Mouse (Mus musculus): ENCODE measurements at regions not wholly inside any gene's neighbourhood (a gene's known extent, or its start where the extent isn't known, plus 50 kb on each side); places are given as distances from the start of the nearest gene placed in this dataset.
"Not testable (repeated sequence)": the region's sequence is repeated elsewhere in the genome, so short reads cannot be mapped to it uniquely, and the experiment has no call there.

DNA sequence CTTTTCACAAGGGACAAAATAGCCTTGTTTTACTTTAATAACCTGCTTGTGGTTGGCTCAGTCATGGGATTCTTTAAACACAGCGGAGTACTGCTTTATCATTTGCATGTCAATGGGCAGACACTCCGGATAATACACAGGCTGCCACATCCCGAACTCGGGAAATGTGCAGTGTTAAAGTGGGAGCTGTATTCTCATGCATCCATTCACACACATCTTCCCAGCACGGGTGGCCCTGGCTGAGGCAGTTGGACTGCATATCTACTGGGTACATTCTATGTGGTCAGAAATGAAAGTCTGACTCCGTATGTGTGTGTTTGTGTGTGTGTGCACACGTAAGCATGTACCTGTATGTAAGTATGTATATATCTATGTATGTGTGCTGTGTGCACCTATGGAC lies 100.5 kb downstream of the Btg1 start:
- H3K27me3 ChIP-seq (ENCODE audit: control insufficient read depth, insufficient read depth, low read length), result no peaks in the 10 kb centered on the region
- H3K27ac ChIP-seq (ENCODE audit: insufficient read depth, low read length), result no peak overlapping the region
- H3K4me1 ChIP-seq (ENCODE audit: control insufficient read depth, insufficient read depth, low read length), result no peaks in the 10 kb centered on the region
- TF ChIP-seq CTCF (IDR thresholded peaks at IDR 0.05; ENCODE audit: borderline replicate concordance, insufficient read depth, low read depth, low read length) (no peak), POLR2A (IDR thresholded peaks at IDR 0.05; ENCODE audit: borderline replicate concordance, insufficient read depth, low read length) (no peak)
- no peak for DNase-seq
- WGBS, result 69% methylated on average over 7 of the region's 7 CpGs
- H3K4me3 ChIP-seq (replicated peaks; ENCODE audit: insufficient read depth, low read depth, low read length), result no peak overlapping the region

DNA sequence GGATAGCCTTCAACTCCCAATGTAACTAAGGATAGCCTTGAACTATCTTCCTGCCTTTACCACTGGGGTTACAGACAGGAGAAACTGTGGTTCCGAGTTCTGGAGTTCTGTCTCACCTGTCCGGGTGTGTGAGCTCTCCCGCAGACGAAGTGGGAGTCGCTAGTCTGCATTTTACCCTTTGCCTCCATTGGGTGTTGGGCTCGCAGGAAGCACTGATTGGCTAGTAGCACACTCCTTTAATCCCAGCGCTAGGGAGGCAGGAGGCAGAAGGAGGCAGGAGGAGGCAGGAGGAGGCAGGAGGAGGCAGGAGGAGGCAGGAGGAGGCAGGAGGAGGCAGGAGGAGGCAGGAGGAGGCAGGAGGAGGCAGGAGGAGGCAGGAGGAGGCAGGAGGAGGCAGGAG lies 101.9 kb downstream of the Btg1 start:
- not testable (repeated sequence) for H3K27ac ChIP-seq (ENCODE audit: insufficient read depth, low read length); H3K4me3 ChIP-seq (replicated peaks; ENCODE audit: insufficient read depth, low read depth, low read length); DNase-seq; H3K4me1 ChIP-seq (ENCODE audit: control insufficient read depth, insufficient read depth, low read length); H3K27me3 ChIP-seq (ENCODE audit: control insufficient read depth, insufficient read depth, low read length)
- WGBS, result 97% methylated on average over 7 of the region's 7 CpGs

DNA sequence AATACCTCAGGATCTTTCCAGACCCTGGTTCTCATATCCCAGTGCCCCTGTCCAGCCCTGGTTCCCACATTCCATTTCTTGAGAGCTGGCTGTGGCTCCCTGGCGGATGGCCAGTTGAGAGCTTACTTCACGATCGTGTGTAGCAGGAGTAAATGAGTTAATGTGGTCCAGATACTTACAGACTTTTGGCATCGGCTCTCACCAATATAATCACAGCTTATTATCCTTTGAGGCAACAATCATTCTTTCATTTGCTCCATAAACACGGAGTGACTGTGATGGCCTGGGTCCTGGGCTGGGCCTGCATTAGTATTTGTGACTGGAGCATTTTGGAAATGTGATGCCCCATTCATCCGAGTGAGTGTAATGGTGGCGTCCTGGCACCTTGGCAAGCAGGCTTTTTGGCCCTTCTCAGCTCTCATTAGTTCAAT lies 103.5 kb downstream of the Btg1 start:
- Histone ChIP-seq H3K4me3 (replicated peaks; ENCODE audit: insufficient read depth, low read depth, low read length) (no peak overlapping the region), H3K4me1 (ENCODE audit: control insufficient read depth, insufficient read depth, low read length) (no peaks in the 10 kb centered on the region), H3K27me3 (ENCODE audit: control insufficient read depth, insufficient read depth, low read length) (no peaks in the 10 kb centered on the region), H3K27ac (ENCODE audit: insufficient read depth, low read length) (no peak overlapping the region)
- DNase-seq, result no peak
- WGBS, result 59% methylated on average over 7 of the region's 7 CpGs
- TF ChIP-seq CTCF (IDR thresholded peaks at IDR 0.05; ENCODE audit: borderline replicate concordance, insufficient read depth, low read depth, low read length), result no peak
- no peak for TF ChIP-seq POLR2A (IDR thresholded peaks at IDR 0.05; ENCODE audit: borderline replicate concordance, insufficient read depth, low read length)

DNA sequence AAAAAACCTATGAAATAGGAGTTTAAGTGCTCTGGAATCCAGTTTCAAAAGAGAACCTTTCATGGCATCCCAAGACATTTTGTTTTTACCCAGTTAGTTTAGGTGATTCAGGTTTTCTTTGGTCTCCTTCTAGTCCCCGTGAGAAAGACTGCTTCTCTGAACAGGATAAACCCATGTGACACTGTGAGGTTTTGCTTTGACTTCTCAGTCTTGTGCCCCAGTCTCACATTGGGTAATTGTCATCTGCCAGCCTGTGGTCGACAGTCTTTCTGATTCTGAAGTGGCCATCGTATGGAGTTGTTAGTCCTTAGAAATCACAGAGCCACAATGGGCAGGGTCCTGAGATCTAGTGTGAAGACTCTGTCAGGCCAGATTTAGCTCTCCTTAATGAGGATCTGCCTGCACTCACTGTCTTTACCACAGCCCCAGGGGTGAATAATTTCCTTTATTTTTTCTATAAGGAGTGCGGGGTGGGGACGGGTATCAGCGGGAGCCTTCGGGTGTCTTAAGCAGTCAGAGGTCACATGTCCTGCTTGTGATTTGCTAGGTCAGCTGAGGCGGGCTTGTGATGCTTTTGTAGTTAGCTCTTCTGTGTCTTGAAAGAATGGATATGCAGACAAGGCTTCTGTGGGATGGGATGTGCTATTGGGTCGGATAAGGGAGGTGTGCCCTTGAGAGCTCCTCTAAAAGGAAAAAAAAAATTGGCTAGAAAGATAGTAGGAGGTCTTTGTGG lies 104.3 kb downstream of the Btg1 start:
- no peak for TF ChIP-seq POLR2A (IDR thresholded peaks at IDR 0.05; ENCODE audit: borderline replicate concordance, insufficient read depth, low read length)
- Histone ChIP-seq H3K27me3 (ENCODE audit: control insufficient read depth, insufficient read depth, low read length) (no peaks in the 10 kb centered on the region), H3K4me1 (ENCODE audit: control insufficient read depth, insufficient read depth, low read length) (no peaks in the 10 kb centered on the region), H3K4me3 (replicated peaks; ENCODE audit: insufficient read depth, low read depth, low read length) (no peak overlapping the region), H3K27ac (ENCODE audit: insufficient read depth, low read length) (no peak overlapping the region)
- 82% methylated on average over 9 of the region's 9 CpGs for WGBS
- no peak for DNase-seq

GRCm38 (mm10) chr10:96722491-96722890 lies 105.7 kb downstream of the Btg1 start:
- no peak for TF ChIP-seq POLR2A (IDR thresholded peaks at IDR 0.05; ENCODE audit: borderline replicate concordance, insufficient read depth, low read length)
- no peak for TF ChIP-seq CTCF (IDR thresholded peaks at IDR 0.05; ENCODE audit: borderline replicate concordance, insufficient read depth, low read depth, low read length)
- DNase-seq, result peak; percentile 51 to 64
- H3K27me3 ChIP-seq (ENCODE audit: control insufficient read depth, insufficient read depth, low read length), result no peaks in the 10 kb centered on the region
- no peak overlapping the region for H3K4me3 ChIP-seq (replicated peaks; ENCODE audit: insufficient read depth, low read depth, low read length)
- no peaks in the 10 kb centered on the region for H3K4me1 ChIP-seq (ENCODE audit: control insufficient read depth, insufficient read depth, low read length)
- WGBS, result 36% methylated on average over 9 of the region's 9 CpGs
- no peak overlapping the region for H3K27ac ChIP-seq (ENCODE audit: insufficient read depth, low read length)

- H3K4me1 ChIP-seq (ENCODE audit: control insufficient read depth, insufficient read depth, low read length), result no peaks in the 10 kb centered on the region
- 97% methylated on average over 6 of the region's 6 CpGs for WGBS
- TF ChIP-seq CTCF (IDR thresholded peaks at IDR 0.05; ENCODE audit: borderline replicate concordance, insufficient read depth, low read depth, low read length) (no peak), POLR2A (IDR thresholded peaks at IDR 0.05; ENCODE audit: borderline replicate concordance, insufficient read depth, low read length) (no peak)
- no peak for DNase-seq
- no peak overlapping the region for H3K4me3 ChIP-seq (replicated peaks; ENCODE audit: insufficient read depth, low read depth, low read length)
- no peak overlapping the region for H3K27ac ChIP-seq (ENCODE audit: insufficient read depth, low read length)
- no peaks in the 10 kb centered on the region for H3K27me3 ChIP-seq (ENCODE audit: control insufficient read depth, insufficient read depth, low read length)
Measured at GRCm38 (mm10) chr10:96723071-96723470, 106.3 kb downstream of the Btg1 start.

DNA sequence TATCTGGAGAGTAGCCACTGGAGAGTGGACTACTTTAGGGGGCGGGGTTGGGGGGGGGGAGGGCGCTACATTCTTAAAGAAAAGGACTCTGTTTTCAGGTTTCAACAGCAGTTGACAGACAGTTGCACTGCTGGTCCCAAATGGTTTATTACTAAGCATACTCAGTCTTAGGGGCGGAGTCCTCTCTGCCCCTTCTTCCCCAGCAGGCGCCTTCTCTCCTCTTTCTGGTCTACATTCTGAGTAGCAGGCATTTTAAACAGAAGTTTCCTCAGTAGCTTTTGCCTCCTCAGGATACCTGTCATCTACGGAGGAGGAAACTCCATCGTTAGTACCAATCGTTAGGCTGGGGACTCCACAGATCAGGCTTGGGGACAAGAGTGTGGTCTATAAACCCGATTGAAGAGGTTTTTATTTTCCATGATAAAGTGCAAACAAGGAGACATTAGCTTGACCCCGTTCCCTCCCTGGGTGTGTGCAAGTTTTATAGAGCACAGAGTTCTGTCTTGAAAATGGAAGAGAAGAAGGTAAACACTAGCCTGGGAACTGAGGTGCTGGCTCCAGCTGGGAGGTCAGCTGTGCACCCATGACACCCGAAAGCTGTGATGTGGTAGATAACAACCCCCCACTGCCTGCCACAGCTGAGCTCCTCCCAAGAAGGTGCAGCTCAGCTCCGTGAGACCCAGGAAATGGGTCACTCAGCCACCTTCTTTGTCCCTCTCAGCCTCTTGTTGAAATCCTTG lies 107.8 kb downstream of the Btg1 start:
- no peak for TF ChIP-seq POLR2A (IDR thresholded peaks at IDR 0.05; ENCODE audit: borderline replicate concordance, insufficient read depth, low read length)
- no peak for TF ChIP-seq CTCF (IDR thresholded peaks at IDR 0.05; ENCODE audit: borderline replicate concordance, insufficient read depth, low read depth, low read length)
- WGBS, result 80% methylated on average over 11 of the region's 11 CpGs
- H3K4me1 ChIP-seq (ENCODE audit: control insufficient read depth, insufficient read depth, low read length), result no peaks in the 10 kb centered on the region
- H3K27me3 ChIP-seq (ENCODE audit: control insufficient read depth, insufficient read depth, low read length), result no peaks in the 10 kb centered on the region
- no peak for DNase-seq
- H3K27ac ChIP-seq (ENCODE audit: insufficient read depth, low read length), result no peak overlapping the region
- no peak overlapping the region for H3K4me3 ChIP-seq (replicated peaks; ENCODE audit: insufficient read depth, low read depth, low read length)
